Mouse (Mus musculus) myocyte (in vitro differentiated cells): ENCODE data around the gene Duoxa1.

Experiments used
- E2F4 ChIP-seq: IDR thresholded peaks from one replicate; pipeline ENCODE4 v1.6.1; 2011; ENCODE audit warnings: mild to moderate bottlenecking, control low read depth, moderate library complexity; ENCODE audit not compliant: insufficient read depth
- MAX ChIP-seq: IDR thresholded peaks from one replicate; pipeline ENCODE4 v1.6.1; 2011; ENCODE audit warnings: low read depth, mild to moderate bottlenecking, control low read depth
- MYOD1 ChIP-seq, 3 experiments: IDR thresholded peaks; one replicate each; pipeline ENCODE4 v1.6.1; 2011; ENCODE audit warnings: control low read depth in 2 of 3, low read depth in 2 of 3, mild to moderate bottlenecking in 2 of 3, moderate library complexity in 1 of 3; ENCODE audit not compliant: insufficient read length in 2 of 3, control insufficient read depth in 1 of 3
- POLR2A ChIP-seq: IDR thresholded peaks from one replicate; pipeline ENCODE4 v1.6.1; 2011; ENCODE audit warnings: low read depth, mild to moderate bottlenecking, control low read depth, moderate library complexity; ENCODE audit not compliant: insufficient read length
- REST ChIP-seq: IDR thresholded peaks from one replicate; pipeline ENCODE4 v1.6.1; 2011; ENCODE audit warnings: mild to moderate bottlenecking, control low read depth, moderate library complexity; ENCODE audit not compliant: insufficient read depth, insufficient read length
- TCF12 ChIP-seq: IDR thresholded peaks from one replicate; pipeline ENCODE4 v1.6.1; 2011; ENCODE audit warnings: mild to moderate bottlenecking, control low read depth; ENCODE audit not compliant: poor library complexity, insufficient read depth, severe bottlenecking
- USF1 ChIP-seq: IDR thresholded peaks from one replicate; pipeline ENCODE4 v1.6.1; 2011; ENCODE audit warnings: low read depth, mild to moderate bottlenecking, control low read depth, moderate library complexity

- TF ChIP-seq POLR2A (no peak), REST (no peak), MAX (no peak), MYOD1 (IDR thresholded peaks at IDR 0.05; ENCODE audit: control insufficient read depth in 1 of 3, insufficient read length in 2 of 3, low read depth in 2 of 3) (no peak), USF1 (no peak), E2F4 (no peak), TCF12 (no peak)
Observed at GRCm38 (mm10) chr2:122255997-122256396, 57.5 kb downstream of the Duoxa1 start.
